Mouse (Mus musculus) adrenal gland (tissue): ENCODE data around the gene Olfr525.

ENCODE experiments used
- intact Hi-C: fragments of 180-260 bp; cut with DNase I; formaldehyde crosslinking; loops from one replicate; pipeline ENCODE4 v1.15.1; 2025
- long read RNA-seq, 2 experiments: library from polyadenylated mRNA; unstranded; transcript quantifications; one replicate each; pipeline ENCODE4 v2.0.0; 2020; ENCODE audit warnings: borderline replicate concordance in 1 of 2; ENCODE audit not compliant: insufficient replicate concordance in 1 of 2

The Olfr525 gene
- long read RNA-seq, experiment 1 = 0 reads
- long read RNA-seq, experiment 2 = 0 reads

DNA sequence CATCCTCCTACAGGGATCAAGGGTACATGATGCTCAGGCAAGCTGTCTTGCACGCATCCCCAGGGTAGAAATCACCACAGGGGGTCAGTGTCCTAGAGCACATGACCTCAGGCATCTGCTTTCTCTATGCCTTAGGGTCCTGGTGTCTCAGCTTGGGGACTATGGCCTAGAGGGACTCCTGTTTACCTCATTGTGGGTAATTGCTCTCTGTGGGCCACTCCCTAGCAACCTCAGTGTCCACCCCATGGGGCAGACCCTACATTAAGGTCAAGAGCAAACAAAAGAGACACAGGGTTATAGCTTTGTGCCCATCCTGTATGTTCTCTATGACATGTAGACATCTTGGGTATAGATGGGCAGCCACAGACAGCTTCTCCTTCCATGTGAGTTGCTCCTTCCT is at the start of gene Olfr525:
TSS of gene Olfr525 (plus strand) at position 301 of the 400 bp plus-strand sequence.
- intact Hi-C loops = no loop called here

DNA sequence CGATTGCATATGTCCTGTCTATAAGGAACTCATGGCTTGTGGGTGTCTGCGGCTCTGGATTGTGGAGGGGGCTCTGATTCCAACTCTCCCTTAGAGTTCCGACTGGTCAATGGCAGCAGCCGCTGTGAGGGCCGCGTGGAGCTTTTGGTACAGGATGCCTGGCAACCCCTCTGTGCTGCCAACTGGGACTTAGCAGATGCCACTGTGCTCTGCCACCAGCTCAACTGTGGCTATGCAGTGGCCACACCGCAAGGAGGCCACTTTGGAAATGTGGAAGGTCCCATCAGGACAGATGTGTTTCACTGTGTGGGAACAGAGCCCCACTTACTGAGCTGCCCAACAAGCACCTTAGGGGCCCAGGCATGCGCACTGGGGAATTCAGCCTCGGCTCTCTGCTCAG is 24.9 kb upstream of the Olfr525 start:
- intact Hi-C loops = no loop called here

DNA sequence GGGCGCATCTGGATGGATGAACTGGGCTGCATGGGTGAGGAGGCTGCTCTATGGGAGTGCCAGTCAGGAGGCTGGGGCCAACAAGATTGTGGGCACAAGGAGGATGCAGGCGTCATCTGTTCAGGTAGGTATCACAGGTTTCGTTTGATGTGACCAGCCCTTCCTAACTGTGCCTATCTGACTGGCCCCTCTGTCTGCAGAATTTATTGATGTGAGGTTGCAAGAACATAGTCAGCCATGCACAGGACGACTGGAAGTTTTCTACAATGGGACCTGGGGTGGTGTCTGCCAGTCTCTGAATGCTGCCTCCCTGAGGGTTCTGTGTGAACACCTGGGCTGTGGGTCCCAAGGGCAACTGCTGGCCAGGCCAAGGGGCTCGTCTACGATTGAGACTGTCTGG is 23.8 kb upstream of the Olfr525 start:
- intact Hi-C loops = no loop called here

DNA sequence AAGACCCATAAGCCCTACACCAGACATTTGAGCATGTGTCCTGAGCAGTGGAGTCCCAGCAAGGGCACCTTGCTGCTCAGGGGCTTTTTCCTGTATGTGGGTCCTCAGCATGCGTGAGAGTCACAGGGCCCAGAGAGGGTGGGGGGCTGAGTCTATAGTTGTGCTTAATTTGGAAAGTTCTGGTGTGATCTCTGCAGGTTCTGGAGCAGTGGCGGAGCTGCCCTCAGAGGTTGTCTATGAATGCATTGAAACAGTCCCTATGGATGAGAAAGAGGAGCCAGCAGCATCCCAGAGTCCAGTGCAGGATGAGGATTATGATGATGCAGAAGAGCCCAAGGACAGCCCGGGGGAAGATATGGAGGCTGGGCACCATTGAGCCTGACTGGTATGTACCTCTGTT is 21.2 kb upstream of the Olfr525 start:
- intact Hi-C loops = no loop called here

- intact Hi-C loops = no loop called here
Measured at GRCm38 (mm10) chr7:140319861-140320385, 735 bp upstream of the Olfr525 start.

DNA sequence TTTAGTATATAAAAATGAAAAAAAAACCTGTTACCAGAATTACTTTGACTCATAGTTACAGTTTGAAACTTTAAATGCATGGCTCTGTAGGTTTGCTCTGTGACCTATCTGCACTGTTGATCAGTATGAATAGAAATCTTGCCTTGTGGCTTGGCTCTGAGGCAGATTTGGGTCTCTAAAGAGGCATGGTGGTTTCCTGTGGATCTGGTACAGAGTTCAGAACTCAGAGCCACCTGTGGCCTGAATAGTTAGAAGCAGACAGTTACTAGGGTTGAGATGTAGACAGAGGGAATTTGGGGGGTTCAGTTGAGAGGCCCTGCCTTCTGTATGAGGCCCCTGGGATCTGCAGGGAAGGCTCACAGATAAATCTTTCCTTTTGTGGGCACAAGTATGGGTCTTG is 477 bp downstream of the Olfr525 start:
- intact Hi-C loops = no loop called here

DNA sequence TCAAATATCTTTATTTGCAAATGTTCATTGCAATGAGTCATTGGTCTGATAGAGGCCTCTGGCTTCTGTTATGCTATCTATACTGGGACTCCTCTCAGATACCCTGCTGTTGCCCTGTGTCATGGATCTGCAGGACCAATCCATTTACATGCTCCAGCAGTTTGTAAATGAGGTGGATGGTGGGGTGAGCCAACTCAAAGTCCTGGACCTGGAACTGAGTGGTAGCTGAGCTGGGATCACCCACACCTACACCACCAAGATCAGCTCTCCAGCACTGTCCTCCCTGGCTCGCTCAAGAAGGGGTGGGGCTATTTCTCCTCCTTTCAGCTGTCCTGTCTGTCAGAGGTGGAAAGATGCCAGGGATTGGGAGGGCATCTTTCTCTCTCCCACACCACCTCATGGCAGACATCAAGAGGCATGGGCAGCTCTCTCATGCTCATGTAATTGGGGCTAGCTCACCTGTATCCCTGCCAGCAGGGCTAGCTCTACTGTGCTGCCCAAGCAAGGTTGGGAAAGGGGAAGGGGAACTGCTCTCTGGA is 9.2 kb downstream of the Olfr525 start:
- intact Hi-C loops = no loop called here

DNA sequence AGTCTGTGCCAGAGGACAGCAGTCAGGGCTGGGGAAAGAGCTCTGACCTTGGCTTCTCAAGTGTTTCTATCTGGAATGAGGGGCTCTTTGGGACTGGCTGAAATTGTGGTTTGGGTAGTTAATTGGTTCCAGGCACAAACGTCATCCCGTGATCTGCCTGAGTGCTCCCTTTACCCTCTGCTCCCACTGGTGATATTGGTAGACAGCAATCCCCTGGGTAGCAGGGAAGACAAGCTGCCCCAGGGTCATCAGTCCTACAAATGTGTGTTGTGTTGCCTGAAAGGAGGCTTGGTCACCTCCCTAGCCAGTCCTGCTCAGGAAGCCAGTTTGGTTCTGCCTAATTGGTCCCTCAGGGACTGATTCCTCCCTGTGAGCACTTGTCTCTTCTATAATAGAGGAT is 13.1 kb downstream of the Olfr525 start, which contains the start of gene Olfr527:
TSS of gene Olfr527 (plus strand) at position 301 of the 400 bp plus-strand sequence.
- intact Hi-C loops = no loop called here

GRCm38 (mm10) chr7:140361571-140361970 is 40.9 kb downstream of the Olfr525 start, which contains the start of gene Olfr60:
Olfr60 (minus strand) TSS chr7:140361671.
- intact Hi-C loops = no loop called here

DNA sequence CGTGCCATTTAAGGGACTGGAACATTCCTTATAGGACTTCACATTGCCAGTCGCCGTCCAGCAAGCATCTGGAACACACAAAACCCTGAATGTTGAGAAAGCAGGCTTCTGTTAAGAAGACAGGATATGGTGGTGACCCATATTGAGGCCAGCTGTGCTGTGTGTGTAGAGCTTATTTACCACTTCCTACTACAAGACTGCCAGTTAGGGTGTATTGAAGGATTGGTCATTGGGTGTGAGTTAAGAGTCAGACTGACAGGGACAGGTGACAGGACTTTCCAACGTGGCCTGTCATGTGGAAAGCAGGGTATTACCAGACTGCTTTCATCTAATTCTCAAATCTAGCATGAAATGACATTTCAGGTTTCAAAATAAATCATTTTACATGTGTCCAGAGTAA is 53.6 kb downstream of the Olfr525 start:
- intact Hi-C loops = no loop called here

- intact Hi-C loops = no loop called here
Measured at GRCm38 (mm10) chr7:140376231-140376630, 55.6 kb downstream of the Olfr525 start, which contains the start of gene Olfr530. Olfr530 (minus strand) TSS chr7:140376331.

DNA sequence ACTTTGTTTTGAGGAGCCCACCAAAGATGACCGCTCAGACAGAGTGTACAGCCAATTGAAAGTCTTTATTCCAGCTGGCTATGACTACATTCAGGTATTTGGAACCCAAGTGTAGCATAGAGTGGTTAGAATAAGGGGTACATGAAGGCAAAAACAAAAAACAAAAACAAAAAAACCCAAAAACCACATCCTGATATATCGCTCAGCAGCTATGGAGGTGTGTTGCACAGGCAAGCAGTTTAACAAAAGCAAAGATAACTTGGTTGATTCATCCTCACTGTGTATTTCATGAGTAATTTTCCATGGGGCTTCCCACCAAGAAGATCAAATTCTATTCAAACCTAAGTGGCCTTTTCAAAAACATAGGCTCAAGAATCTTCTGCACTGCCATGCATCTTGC is 56.3 kb downstream of the Olfr525 start:
- intact Hi-C loops = no loop called here
